Mouse (Mus musculus): ENCODE measurements around the gene Sirt4. TPM values are rescaled to one million over a fixed set of nuclear protein-coding genes. Genes with fewer than 3 reads are reported as not detected.
"Not testable (repeated sequence)": the region's sequence is repeated elsewhere in the genome, so short reads cannot be mapped to it uniquely, and the experiment has no call there.

Gene Sirt4
- polyA plus RNA-seq, 1 experiment, result 34.6 TPM

- H3K36me3 ChIP-seq (ENCODE audit: control insufficient read depth, insufficient read depth, low read length), result peaks cover 2% of the 10 kb centered on the region
- no peaks in the 10 kb centered on the region for H3K4me1 ChIP-seq (ENCODE audit: control insufficient read depth, insufficient read depth, low read length)
- no peak for TF ChIP-seq CTCF (IDR thresholded peaks at IDR 0.05; ENCODE audit: control insufficient read depth, insufficient read depth, insufficient replicate concordance, low read depth, low read length)
- no peak for TF ChIP-seq POLR2A (IDR thresholded peaks at IDR 0.05; ENCODE audit: control insufficient read depth, low read depth, low read length)
- H3K4me3 ChIP-seq (ENCODE audit: control insufficient read depth, low read depth, low read length), result no peak overlapping the region
- H3K27me3 ChIP-seq (ENCODE audit: control insufficient read depth, insufficient read depth, low read length), result no peaks in the 10 kb centered on the region
- H3K27ac ChIP-seq (ENCODE audit: control insufficient read depth, insufficient read depth, low read depth, low read length), result no peak overlapping the region
Measured at GRCm38 (mm10) chr5:115447108-115447507, 37.4 kb downstream of the Sirt4 start.

GRCm38 (mm10) chr5:115444130-115444529 is 40.4 kb downstream of the Sirt4 start:
- Histone ChIP-seq H3K4me1 (ENCODE audit: control insufficient read depth, insufficient read depth, low read length) (no peaks in the 10 kb centered on the region), H3K27me3 (ENCODE audit: control insufficient read depth, insufficient read depth, low read length) (no peaks in the 10 kb centered on the region), H3K27ac (ENCODE audit: control insufficient read depth, insufficient read depth, low read depth, low read length) (no peak overlapping the region), H3K4me3 (ENCODE audit: control insufficient read depth, low read depth, low read length) (no peak overlapping the region), H3K36me3 (ENCODE audit: control insufficient read depth, insufficient read depth, low read length) (no peaks in the 10 kb centered on the region; the same call in none of the 2 replicates)
- no peak for TF ChIP-seq POLR2A (IDR thresholded peaks at IDR 0.05; ENCODE audit: control insufficient read depth, low read depth, low read length)
- no peak for TF ChIP-seq CTCF (IDR thresholded peaks at IDR 0.05; ENCODE audit: control insufficient read depth, insufficient read depth, insufficient replicate concordance, low read depth, low read length)

GRCm38 (mm10) chr5:115442663-115443062 is 41.9 kb downstream of the Sirt4 start:
- H3K4me1 ChIP-seq (ENCODE audit: control insufficient read depth, insufficient read depth, low read length); H3K4me3 ChIP-seq (ENCODE audit: control insufficient read depth, low read depth, low read length); H3K36me3 ChIP-seq (ENCODE audit: control insufficient read depth, insufficient read depth, low read length); H3K27ac ChIP-seq (ENCODE audit: control insufficient read depth, insufficient read depth, low read depth, low read length); H3K27me3 ChIP-seq (ENCODE audit: control insufficient read depth, insufficient read depth, low read length): not testable (repeated sequence)

GRCm38 (mm10) chr5:115441205-115441849 is 43.2 kb downstream of the Sirt4 start:
- no peaks in the 10 kb centered on the region; the same call in none of the 2 replicates for H3K36me3 ChIP-seq (ENCODE audit: control insufficient read depth, insufficient read depth, low read length)
- H3K4me3 ChIP-seq (ENCODE audit: control insufficient read depth, low read depth, low read length), result no peak overlapping the region
- H3K4me1 ChIP-seq (ENCODE audit: control insufficient read depth, insufficient read depth, low read length), result peaks cover 6% of the 10 kb centered on the region
- H3K27ac ChIP-seq (ENCODE audit: control insufficient read depth, insufficient read depth, low read depth, low read length), result no peak overlapping the region
- no peaks in the 10 kb centered on the region for H3K27me3 ChIP-seq (ENCODE audit: control insufficient read depth, insufficient read depth, low read length)
- no peak for TF ChIP-seq POLR2A (IDR thresholded peaks at IDR 0.05; ENCODE audit: control insufficient read depth, low read depth, low read length)
- peak; percentile 84; the same call in 1 of the 2 replicates for TF ChIP-seq CTCF (IDR thresholded peaks at IDR 0.05; ENCODE audit: control insufficient read depth, insufficient read depth, insufficient replicate concordance, low read depth, low read length)

- H3K4me3 ChIP-seq (ENCODE audit: control insufficient read depth, low read depth, low read length), result peak overlapping the region; percentile 12; the same call in 1 of the 2 replicates
- no peaks in the 10 kb centered on the region; the same call in 1 of the 2 replicates for H3K36me3 ChIP-seq (ENCODE audit: control insufficient read depth, insufficient read depth, low read length)
- TF ChIP-seq POLR2A (IDR thresholded peaks at IDR 0.05; ENCODE audit: control insufficient read depth, low read depth, low read length), result no peak
- no peak for TF ChIP-seq CTCF (IDR thresholded peaks at IDR 0.05; ENCODE audit: control insufficient read depth, insufficient read depth, insufficient replicate concordance, low read depth, low read length)
- H3K27ac ChIP-seq (ENCODE audit: control insufficient read depth, insufficient read depth, low read depth, low read length), result no peak overlapping the region
- H3K27me3 ChIP-seq (ENCODE audit: control insufficient read depth, insufficient read depth, low read length), result no peaks in the 10 kb centered on the region
- peaks cover 22% of the 10 kb centered on the region for H3K4me1 ChIP-seq (ENCODE audit: control insufficient read depth, insufficient read depth, low read length)
Measured at GRCm38 (mm10) chr5:115438667-115439066, 45.9 kb downstream of the Sirt4 start.

GRCm38 (mm10) chr5:115437945-115438315 is 46.6 kb downstream of the Sirt4 start:
- no peak overlapping the region for H3K27ac ChIP-seq (ENCODE audit: control insufficient read depth, insufficient read depth, low read depth, low read length)
- H3K27me3 ChIP-seq (ENCODE audit: control insufficient read depth, insufficient read depth, low read length), result no peaks in the 10 kb centered on the region
- H3K4me3 ChIP-seq (ENCODE audit: control insufficient read depth, low read depth, low read length), result peak overlapping the region; percentile 28
- TF ChIP-seq CTCF (IDR thresholded peaks at IDR 0.05; ENCODE audit: control insufficient read depth, insufficient read depth, insufficient replicate concordance, low read depth, low read length) (no peak), POLR2A (IDR thresholded peaks at IDR 0.05; ENCODE audit: control insufficient read depth, low read depth, low read length) (no peak)
- H3K36me3 ChIP-seq (ENCODE audit: control insufficient read depth, insufficient read depth, low read length), result no peaks in the 10 kb centered on the region; the same call in 1 of the 2 replicates
- H3K4me1 ChIP-seq (ENCODE audit: control insufficient read depth, insufficient read depth, low read length), result peaks cover 22% of the 10 kb centered on the region

- no peaks in the 10 kb centered on the region; the same call in 1 of the 2 replicates for H3K36me3 ChIP-seq (ENCODE audit: control insufficient read depth, insufficient read depth, low read length)
- H3K27ac ChIP-seq (ENCODE audit: control insufficient read depth, insufficient read depth, low read depth, low read length), result peak overlapping the region; percentile 68
- no peaks in the 10 kb centered on the region for H3K27me3 ChIP-seq (ENCODE audit: control insufficient read depth, insufficient read depth, low read length)
- TF ChIP-seq CTCF (IDR thresholded peaks at IDR 0.05; ENCODE audit: control insufficient read depth, insufficient read depth, insufficient replicate concordance, low read depth, low read length) (no peak), POLR2A (IDR thresholded peaks at IDR 0.05; ENCODE audit: control insufficient read depth, low read depth, low read length) (no peak)
- H3K4me3 ChIP-seq (ENCODE audit: control insufficient read depth, low read depth, low read length), result peak overlapping the region; percentile 91
- H3K4me1 ChIP-seq (ENCODE audit: control insufficient read depth, insufficient read depth, low read length), result peaks cover 22% of the 10 kb centered on the region
Measured at GRCm38 (mm10) chr5:115437242-115437944, 47.1 kb downstream of the Sirt4 start.

Data from testis, adult 2 months (tissue).